Mouse (Mus musculus): ENCODE results near the gene Otos. TPM values are rescaled to one million over a fixed set of nuclear protein-coding genes. Genes with fewer than 3 reads are reported as not detected.

Otos gene
- total and polyA plus RNA-seq, 3 experiments, result 0.66 TPM; not detected in 2

DNA sequence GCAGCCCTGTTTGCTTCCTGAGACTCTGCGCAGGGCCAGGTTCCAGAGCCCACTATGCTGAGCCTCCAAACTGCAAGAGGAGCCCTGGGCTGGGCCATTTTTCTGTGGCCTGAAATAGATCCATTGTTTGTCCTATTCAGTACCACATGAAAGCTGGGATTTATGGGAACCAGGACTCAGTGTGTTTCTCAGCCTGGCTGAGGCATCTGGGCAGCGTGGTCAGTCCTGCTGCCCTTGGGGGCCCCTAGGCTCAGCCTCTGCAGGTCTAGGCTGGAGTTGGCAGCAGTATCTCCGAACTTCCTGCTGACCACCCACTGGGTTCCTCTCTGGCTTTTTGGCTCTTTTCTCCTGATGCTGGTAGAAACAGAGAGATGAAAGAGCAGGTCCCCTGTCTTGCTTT, 2.8 kb upstream of the Otos start:
- ATAC-seq (ENCODE audit: extremely low read depth, insufficient number of reproducible peaks, low FRiP score, poor library complexity, severe bottlenecking), result no peak
- no peaks in the 10 kb centered on the region for H3K9me3 ChIP-seq (replicated peaks)
- H3K36me3 ChIP-seq (replicated peaks), result no peaks in the 10 kb centered on the region
- H3K4me3 ChIP-seq (ENCODE audit: low read depth, low read length), result no peak overlapping the region
- H3K27me3 ChIP-seq (ENCODE audit: insufficient read depth, low read length), result peaks cover 46% of the 10 kb centered on the region
- no peak for DNase-seq (ENCODE audit: low spot score)
- TF ChIP-seq GATA1 (IDR thresholded peaks at IDR 0.05; ENCODE audit: borderline replicate concordance, low read length), result no peak
- no peak for TF ChIP-seq GATA2 (IDR thresholded peaks at IDR 0.05; ENCODE audit: borderline replicate concordance, low read depth, low read length)
- no peak for TF ChIP-seq CTCF (IDR thresholded peaks at IDR 0.05; ENCODE audit: low read depth, low read length)
- TF ChIP-seq TAL1 (conservative IDR thresholded peaks at IDR 0.05; ENCODE audit: low read depth, low read length), result no peak
- H3K4me1 ChIP-seq (ENCODE audit: insufficient read depth, low read depth, low read length), result peaks cover 10% of the 10 kb centered on the region

- Histone ChIP-seq H3K36me3 (replicated peaks) (no peaks in the 10 kb centered on the region), H3K4me1 (ENCODE audit: insufficient read depth, low read depth, low read length) (peaks cover 19% of the 10 kb centered on the region), H3K4me3 (ENCODE audit: low read depth, low read length) (no peak overlapping the region), H3K27me3 (ENCODE audit: insufficient read depth, low read length) (peaks cover 43% of the 10 kb centered on the region), H3K9me3 (replicated peaks) (no peaks in the 10 kb centered on the region)
- no peak; the same call in 1 of the 2 replicates for ATAC-seq (ENCODE audit: extremely low read depth, insufficient number of reproducible peaks, low FRiP score, poor library complexity, severe bottlenecking)
- no peak for TF ChIP-seq POLR2AphosphoS5 (IDR thresholded peaks at IDR 0.05; ENCODE audit: insufficient replicate concordance, low read depth, low read length)
- no peak for DNase-seq (ENCODE audit: low spot score)
Observed at GRCm38 (mm10) chr1:92648197-92648596, 444 bp downstream of the Otos start.

DNA sequence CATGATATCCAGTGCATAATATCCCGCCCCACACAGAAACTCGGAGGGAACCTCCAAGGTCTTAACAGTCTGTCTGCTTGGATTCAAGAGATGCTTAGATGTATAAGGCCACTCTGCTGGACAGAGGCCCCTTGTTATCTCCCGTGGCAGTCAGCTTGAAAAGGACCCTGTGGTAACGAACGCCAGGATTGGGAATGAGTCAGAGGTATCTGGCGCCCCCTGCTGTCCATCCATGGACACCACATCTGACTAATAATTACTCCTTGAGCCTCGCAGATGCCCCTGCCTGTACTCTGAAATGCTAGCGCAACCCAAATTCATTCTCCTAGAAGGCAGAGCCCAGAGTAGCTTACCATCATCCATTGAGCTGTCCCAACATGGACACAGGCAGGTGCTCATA, 889 bp downstream of the Otos start:
- H3K9me3 ChIP-seq (replicated peaks), result no peaks in the 10 kb centered on the region
- DNase-seq (ENCODE audit: low spot score) (peak; percentile 60), ATAC-seq (ENCODE audit: extremely low read depth, insufficient number of reproducible peaks, low FRiP score, poor library complexity, severe bottlenecking) (no peak; the same call in 1 of the 2 replicates)
- no peaks in the 10 kb centered on the region for H3K36me3 ChIP-seq (replicated peaks)
- H3K4me3 ChIP-seq (ENCODE audit: low read depth, low read length), result no peak overlapping the region
- no peak for TF ChIP-seq GATA1 (IDR thresholded peaks at IDR 0.05; ENCODE audit: borderline replicate concordance, low read length)
- no peak for TF ChIP-seq TAL1 (conservative IDR thresholded peaks at IDR 0.05; ENCODE audit: low read depth, low read length)
- peak; percentile 86 for TF ChIP-seq CTCF (IDR thresholded peaks at IDR 0.05; ENCODE audit: low read depth, low read length)
- no peak for TF ChIP-seq GATA2 (IDR thresholded peaks at IDR 0.05; ENCODE audit: borderline replicate concordance, low read depth, low read length)
- TF ChIP-seq POLR2AphosphoS5 (IDR thresholded peaks at IDR 0.05; ENCODE audit: insufficient replicate concordance, low read depth, low read length), result no peak
- peaks cover 43% of the 10 kb centered on the region for H3K27me3 ChIP-seq (ENCODE audit: insufficient read depth, low read length)
- H3K4me1 ChIP-seq (ENCODE audit: insufficient read depth, low read depth, low read length), result peaks cover 22% of the 10 kb centered on the region

DNA sequence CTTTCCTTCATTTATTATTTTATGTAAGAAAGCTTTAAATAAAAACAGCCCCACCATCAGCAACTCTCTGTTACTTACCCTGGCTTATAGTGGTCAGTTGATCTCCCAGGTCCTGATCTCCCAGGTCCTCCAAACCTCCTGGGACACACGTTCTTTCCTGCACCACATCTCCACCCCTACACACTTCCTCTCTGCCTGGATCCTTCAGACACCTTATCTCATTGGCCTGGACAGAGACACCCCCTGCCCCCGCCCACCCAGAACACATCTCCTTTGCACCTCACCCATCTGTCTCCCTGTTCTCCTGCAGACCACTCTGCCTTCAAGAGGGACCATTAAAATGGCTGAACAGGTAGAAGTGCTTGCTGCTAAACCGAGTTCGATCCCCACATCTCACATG, 1.6 kb downstream of the Otos start:
- Histone ChIP-seq H3K4me3 (ENCODE audit: low read depth, low read length) (no peak overlapping the region), H3K9me3 (replicated peaks) (no peaks in the 10 kb centered on the region), H3K36me3 (replicated peaks) (no peaks in the 10 kb centered on the region), H3K4me1 (ENCODE audit: insufficient read depth, low read depth, low read length) (peaks cover 30% of the 10 kb centered on the region), H3K27me3 (ENCODE audit: insufficient read depth, low read length) (peaks cover 41% of the 10 kb centered on the region)
- ATAC-seq (ENCODE audit: extremely low read depth, insufficient number of reproducible peaks, low FRiP score, poor library complexity, severe bottlenecking) (no peak), DNase-seq (ENCODE audit: low spot score) (no peak)
- TF ChIP-seq CTCF (IDR thresholded peaks at IDR 0.05; ENCODE audit: low read depth, low read length) (no peak), TAL1 (conservative IDR thresholded peaks at IDR 0.05; ENCODE audit: low read depth, low read length) (no peak), POLR2AphosphoS5 (IDR thresholded peaks at IDR 0.05; ENCODE audit: insufficient replicate concordance, low read depth, low read length) (no peak)

GRCm38 (mm10) chr1:92646601-92647000, 2.0 kb downstream of the Otos start:
- H3K27me3 ChIP-seq (ENCODE audit: insufficient read depth, low read length), result peaks cover 37% of the 10 kb centered on the region
- H3K36me3 ChIP-seq (replicated peaks), result no peaks in the 10 kb centered on the region
- H3K4me3 ChIP-seq (ENCODE audit: low read depth, low read length), result no peak overlapping the region
- ATAC-seq (ENCODE audit: extremely low read depth, insufficient number of reproducible peaks, low FRiP score, poor library complexity, severe bottlenecking) (no peak), DNase-seq (ENCODE audit: low spot score) (no peak)
- H3K4me1 ChIP-seq (ENCODE audit: insufficient read depth, low read depth, low read length), result peaks cover 31% of the 10 kb centered on the region
- TF ChIP-seq GATA1 (IDR thresholded peaks at IDR 0.05; ENCODE audit: borderline replicate concordance, low read length) (no peak), GATA2 (IDR thresholded peaks at IDR 0.05; ENCODE audit: borderline replicate concordance, low read depth, low read length) (no peak), POLR2AphosphoS5 (IDR thresholded peaks at IDR 0.05; ENCODE audit: insufficient replicate concordance, low read depth, low read length) (no peak), TAL1 (conservative IDR thresholded peaks at IDR 0.05; ENCODE audit: low read depth, low read length) (no peak), CTCF (IDR thresholded peaks at IDR 0.05; ENCODE audit: low read depth, low read length) (no peak)
- H3K9me3 ChIP-seq (replicated peaks), result no peaks in the 10 kb centered on the region

DNA sequence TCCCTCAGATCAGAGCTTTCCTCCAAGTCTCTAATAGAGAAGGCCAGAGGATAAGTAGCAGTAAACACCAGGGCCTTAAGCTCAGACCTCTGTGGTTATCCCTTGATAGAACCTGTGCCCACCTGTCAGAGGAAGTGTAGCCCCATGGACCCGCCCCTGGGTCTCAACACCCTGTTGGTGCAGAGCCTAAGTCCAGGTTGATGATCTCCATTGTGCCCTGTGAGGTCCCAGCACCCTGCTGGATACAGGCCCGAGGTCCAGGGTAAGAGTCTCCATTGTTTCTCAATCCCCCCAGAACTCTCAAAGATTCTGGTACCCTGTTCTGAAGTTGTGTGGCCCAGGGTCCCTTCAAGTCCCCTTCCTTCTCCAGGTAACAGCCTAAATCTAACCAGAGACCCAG, 2.5 kb downstream of the Otos start:
- Histone ChIP-seq H3K9me3 (replicated peaks) (no peaks in the 10 kb centered on the region), H3K27me3 (ENCODE audit: insufficient read depth, low read length) (peaks cover 32% of the 10 kb centered on the region), H3K4me1 (ENCODE audit: insufficient read depth, low read depth, low read length) (peaks cover 35% of the 10 kb centered on the region), H3K36me3 (replicated peaks) (no peaks in the 10 kb centered on the region), H3K4me3 (ENCODE audit: low read depth, low read length) (no peak overlapping the region)
- DNase-seq (ENCODE audit: low spot score) (no peak), ATAC-seq (ENCODE audit: extremely low read depth, insufficient number of reproducible peaks, low FRiP score, poor library complexity, severe bottlenecking) (no peak)
- TF ChIP-seq GATA2 (IDR thresholded peaks at IDR 0.05; ENCODE audit: borderline replicate concordance, low read depth, low read length) (no peak), CTCF (IDR thresholded peaks at IDR 0.05; ENCODE audit: low read depth, low read length) (no peak), POLR2AphosphoS5 (IDR thresholded peaks at IDR 0.05; ENCODE audit: insufficient replicate concordance, low read depth, low read length) (no peak), GATA1 (IDR thresholded peaks at IDR 0.05; ENCODE audit: borderline replicate concordance, low read length) (no peak), TAL1 (conservative IDR thresholded peaks at IDR 0.05; ENCODE audit: low read depth, low read length) (no peak)

DNA sequence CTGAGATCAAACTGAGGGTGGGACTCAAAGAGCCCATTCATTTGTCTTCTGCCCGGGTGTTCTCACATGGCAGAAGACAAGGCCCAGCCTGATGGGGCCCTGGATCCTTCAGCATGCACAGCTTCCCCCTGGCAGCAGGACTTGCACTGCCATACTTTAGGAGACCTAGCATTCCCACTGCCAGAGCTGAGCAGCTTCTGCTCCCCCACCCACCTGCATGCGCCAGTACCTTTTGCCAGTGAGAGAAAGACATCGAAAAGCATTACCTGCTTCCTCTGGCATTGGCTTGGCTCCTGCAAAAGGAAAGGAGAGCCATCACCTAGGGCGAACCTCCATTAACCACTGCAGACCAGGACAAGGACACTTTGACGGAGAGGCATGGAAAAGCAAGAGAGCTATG, 3.7 kb downstream of the Otos start:
- Histone ChIP-seq H3K4me3 (ENCODE audit: low read depth, low read length) (no peak overlapping the region), H3K9me3 (replicated peaks) (no peaks in the 10 kb centered on the region), H3K36me3 (replicated peaks) (peaks cover 8% of the 10 kb centered on the region), H3K27me3 (ENCODE audit: insufficient read depth, low read length) (peaks cover 24% of the 10 kb centered on the region), H3K4me1 (ENCODE audit: insufficient read depth, low read depth, low read length) (peaks cover 47% of the 10 kb centered on the region)
- DNase-seq (ENCODE audit: low spot score), result no peak
- TF ChIP-seq TAL1 (conservative IDR thresholded peaks at IDR 0.05; ENCODE audit: low read depth, low read length), result no peak
- no peak for TF ChIP-seq GATA2 (IDR thresholded peaks at IDR 0.05; ENCODE audit: borderline replicate concordance, low read depth, low read length)
- no peak for TF ChIP-seq GATA1 (IDR thresholded peaks at IDR 0.05; ENCODE audit: borderline replicate concordance, low read length)
- TF ChIP-seq CTCF (IDR thresholded peaks at IDR 0.05; ENCODE audit: low read depth, low read length), result no peak
- no peak for TF ChIP-seq POLR2AphosphoS5 (IDR thresholded peaks at IDR 0.05; ENCODE audit: insufficient replicate concordance, low read depth, low read length)
- ATAC-seq (ENCODE audit: extremely low read depth, insufficient number of reproducible peaks, low FRiP score, poor library complexity, severe bottlenecking), result no peak
